Mouse (Mus musculus): ENCODE measurements around the gene Lgals3bp. TPM values are rescaled to one million over a fixed set of nuclear protein-coding genes. Genes with fewer than 3 reads are reported as not detected.
A peak's percentile ranks its signal among the peaks of the same experiment; 100 is the strongest.

The Lgals3bp gene
- polyA plus RNA-seq, 2 experiments = 30.1 to 36.6 TPM

- Histone ChIP-seq H3K9me3 (ENCODE audit: control insufficient read depth, low read length) (no peaks in the 10 kb centered on the region), H3K36me3 (replicated peaks; ENCODE audit: control insufficient read depth, insufficient read depth, low read depth) (no peaks in the 10 kb centered on the region), H3K4me2 (ENCODE audit: low read depth) (no peak overlapping the region), H3K4me3 (ENCODE audit: insufficient read depth in 1 of 2, low read depth in 2 of 2, low read length in 2 of 2) (no peak overlapping the region), H3K27ac (no peak overlapping the region), H3K9ac (replicated peaks) (no peak overlapping the region), H3K27me3 (ENCODE audit: control insufficient read depth, insufficient read depth, low read length) (no peaks in the 10 kb centered on the region), H3K4me1 (replicated peaks; ENCODE audit: control insufficient read depth in 2 of 2, insufficient read depth in 2 of 2, low read length in 1 of 2) (peaks cover 0 to 3% of the 10 kb centered on the region in 2 experiments; a peak in 1 of 4 replicates)
- 45% methylated on average over 10 of the region's 10 CpGs for WGBS (ENCODE audit: insufficient replicate concordance)
- ATAC-seq (ENCODE audit: insufficient read depth) (no peak), DNase-seq (ENCODE audit: low read depth in 3 of 3, low spot score in 3 of 3) (no peak)
- TF ChIP-seq CTCF (IDR thresholded peaks at IDR 0.05; ENCODE audit: low read depth) = no peak
- no peak for TF ChIP-seq EP300 (IDR thresholded peaks at IDR 0.05; ENCODE audit: low read depth)
These were observed 41.0 kb downstream of the Lgals3bp start for GRCm38 (mm10) chr11:118360907-118361341.

- Histone ChIP-seq H3K4me3 (ENCODE audit: insufficient read depth in 1 of 2, low read depth in 2 of 2, low read length in 2 of 2) (no peak overlapping the region), H3K4me2 (ENCODE audit: low read depth) (no peak overlapping the region), H3K9me3 (ENCODE audit: control insufficient read depth, low read length) (no peaks in the 10 kb centered on the region), H3K9ac (replicated peaks) (no peak overlapping the region), H3K36me3 (replicated peaks; ENCODE audit: control insufficient read depth, insufficient read depth, low read depth) (no peaks in the 10 kb centered on the region), H3K4me1 (replicated peaks; ENCODE audit: control insufficient read depth in 2 of 2, insufficient read depth in 2 of 2, low read length in 1 of 2) (peaks cover 0 to 3% of the 10 kb centered on the region in 2 experiments; a peak in 1 of 4 replicates), H3K27me3 (ENCODE audit: control insufficient read depth, insufficient read depth, low read length) (peaks cover 2% of the 10 kb centered on the region), H3K27ac (no peak overlapping the region)
- TF ChIP-seq CTCF (IDR thresholded peaks at IDR 0.05; ENCODE audit: low read depth) (no peak), EP300 (IDR thresholded peaks at IDR 0.05; ENCODE audit: low read depth) (no peak)
- DNase-seq (ENCODE audit: low read depth in 3 of 3, low spot score in 3 of 3) = no peak
- no peak for ATAC-seq (ENCODE audit: insufficient read depth)
- WGBS (ENCODE audit: insufficient replicate concordance) = 53% methylated on average over 7 of the region's 7 CpGs
These were observed 41.4 kb downstream of the Lgals3bp start for GRCm38 (mm10) chr11:118360491-118360890.

- Histone ChIP-seq H3K4me2 (ENCODE audit: low read depth) (peak within 1 kb of the TSS; percentile 56), H3K9ac (replicated peaks) (no peak within 1 kb of the TSS), H3K4me3 (ENCODE audit: insufficient read depth in 1 of 2, low read depth in 2 of 2, low read length in 2 of 2) (peak within 1 kb of the TSS; percentile 36 to 43), H3K36me3 (replicated peaks; ENCODE audit: control insufficient read depth, insufficient read depth, low read depth) (no peaks in the 10 kb centered on the region), H3K4me1 (replicated peaks; ENCODE audit: control insufficient read depth in 2 of 2, insufficient read depth in 2 of 2, low read length in 1 of 2) (no peaks in the 10 kb centered on the region), H3K9me3 (ENCODE audit: control insufficient read depth, low read length) (no peaks in the 10 kb centered on the region), H3K27me3 (ENCODE audit: control insufficient read depth, insufficient read depth, low read length) (peaks cover 19% of the 10 kb centered on the region), H3K27ac (no peak within 1 kb of the TSS)
- 51% methylated on average over 6 of the region's 6 CpGs for WGBS (ENCODE audit: insufficient replicate concordance)
- ATAC-seq (ENCODE audit: insufficient read depth) (no peak), DNase-seq (ENCODE audit: low read depth in 3 of 3, low spot score in 3 of 3) (no peak)
- TF ChIP-seq CTCF (IDR thresholded peaks at IDR 0.05; ENCODE audit: low read depth) (no peak), EP300 (IDR thresholded peaks at IDR 0.05; ENCODE audit: low read depth) (no peak)
These were observed 46.3 kb downstream of the Lgals3bp start, which contains the start of gene Timp2 for GRCm38 (mm10) chr11:118355640-118356039. Timp2 (minus strand) TSS chr11:118355740.

- WGBS (ENCODE audit: insufficient replicate concordance) = 1% methylated on average over 35 of the region's 43 CpGs
- H3K27ac ChIP-seq = no peak overlapping the region
- H3K9ac ChIP-seq (replicated peaks) = no peak overlapping the region
- peak; percentile 44; the same call in 1 of the 2 replicates for TF ChIP-seq CTCF (IDR thresholded peaks at IDR 0.05; ENCODE audit: low read depth)
- TF ChIP-seq EP300 (IDR thresholded peaks at IDR 0.05; ENCODE audit: low read depth) = no peak
- no peaks in the 10 kb centered on the region for H3K9me3 ChIP-seq (ENCODE audit: control insufficient read depth, low read length)
- no peak for DNase-seq (ENCODE audit: low read depth in 3 of 3, low spot score in 3 of 3)
- H3K4me1 ChIP-seq (replicated peaks; ENCODE audit: control insufficient read depth in 2 of 2, insufficient read depth in 2 of 2, low read length in 1 of 2) = no peaks in the 10 kb centered on the region
- no peaks in the 10 kb centered on the region for H3K36me3 ChIP-seq (replicated peaks; ENCODE audit: control insufficient read depth, insufficient read depth, low read depth)
- H3K27me3 ChIP-seq (ENCODE audit: control insufficient read depth, insufficient read depth, low read length) = peaks cover 19% of the 10 kb centered on the region
- peak; percentile 57; the same call in 1 of the 2 replicates for ATAC-seq (ENCODE audit: insufficient read depth)
- H3K4me3 ChIP-seq (ENCODE audit: insufficient read depth in 1 of 2, low read depth in 2 of 2, low read length in 2 of 2) = peak overlapping the region; percentile 36 to 43
- peak overlapping the region; percentile 56 for H3K4me2 ChIP-seq (ENCODE audit: low read depth)
These were observed 46.7 kb downstream of the Lgals3bp start for GRCm38 (mm10) chr11:118355205-118355604.

GRCm38 (mm10) chr11:118354636-118355191 is 47.2 kb downstream of the Lgals3bp start:
- Histone ChIP-seq H3K4me3 (ENCODE audit: insufficient read depth in 1 of 2, low read depth in 2 of 2, low read length in 2 of 2) (peak overlapping the region; percentile 36 to 43), H3K9ac (replicated peaks) (no peak overlapping the region), H3K9me3 (ENCODE audit: control insufficient read depth, low read length) (no peaks in the 10 kb centered on the region), H3K27ac (no peak overlapping the region), H3K4me1 (replicated peaks; ENCODE audit: control insufficient read depth in 2 of 2, insufficient read depth in 2 of 2, low read length in 1 of 2) (no peaks in the 10 kb centered on the region), H3K4me2 (ENCODE audit: low read depth) (peak overlapping the region; percentile 56), H3K36me3 (replicated peaks; ENCODE audit: control insufficient read depth, insufficient read depth, low read depth) (no peaks in the 10 kb centered on the region), H3K27me3 (ENCODE audit: control insufficient read depth, insufficient read depth, low read length) (peaks cover 19% of the 10 kb centered on the region)
- WGBS (ENCODE audit: insufficient replicate concordance) = 1% methylated on average over 42 of the region's 47 CpGs
- DNase-seq (ENCODE audit: low read depth in 3 of 3, low spot score in 3 of 3) (no peak), ATAC-seq (ENCODE audit: insufficient read depth) (no peak)
- TF ChIP-seq EP300 (IDR thresholded peaks at IDR 0.05; ENCODE audit: low read depth) (no peak), CTCF (IDR thresholded peaks at IDR 0.05; ENCODE audit: low read depth) (no peak)

All from liver, embryonic 14.5 days (tissue).